Mouse (Mus musculus) brain, embryonic 14.5 days (tissue): ENCODE measurements around the gene Gkn2. TPM values are rescaled to one million over a fixed set of nuclear protein-coding genes. Genes with fewer than 3 reads are reported as not detected.

Experiments used
- DNase-seq: peaks from one replicate; pipeline ENCODE4 v3.0.0-alpha.2; 2011; ENCODE audit warnings: low read depth
- CTCF ChIP-seq: fragments of 200-500 bp; IDR thresholded peaks from 2 replicates; pipeline ENCODE4 v1.5.1; 2012; ENCODE audit warnings: inconsistent platforms, mild to moderate bottlenecking, moderate library complexity, borderline replicate concordance; ENCODE audit not compliant: insufficient read depth, insufficient read length; ENCODE audit errors: extremely low read depth
- POLR2A ChIP-seq: fragments of 200-500 bp; IDR thresholded peaks from 2 replicates; pipeline ENCODE4 v1.6.1; 2012; ENCODE audit warnings: mild to moderate bottlenecking, inconsistent platforms, borderline replicate concordance; ENCODE audit not compliant: poor library complexity, insufficient read depth, insufficient read length, severe bottlenecking; ENCODE audit errors: extremely low read depth
- polyA plus RNA-seq: library from polyadenylated mRNA; depleted of rRNA; stranded (reverse); fragments of >200 nt; gene quantifications from 2 replicates; pipeline ENCODE4 v1.2.3, GENCODE M21; 2012

The Gkn2 gene
- polyA plus RNA-seq, 1 experiment: not detected

GRCm38 (mm10) chr6:87369223-87369622, 3.9 kb upstream of the Gkn2 start:
- no peak for TF ChIP-seq POLR2A
- TF ChIP-seq CTCF: no peak

GRCm38 (mm10) chr6:87383926-87384691, 11.0 kb downstream of the Gkn2 start:
- DNase-seq: peak; percentile 58
- no peak for TF ChIP-seq POLR2A
- peak; percentile 58; the same call in 1 of the 2 replicates for TF ChIP-seq CTCF

More at GRCm38 (mm10) chr6:87369223-87369622, 3.9 kb upstream of the Gkn2 start:
- no peak for DNase-seq

GRCm38 (mm10) chr6:87384761-87385160, 11.6 kb downstream of the Gkn2 start:
- peak; percentile 11 for DNase-seq
- TF ChIP-seq POLR2A: no peak
- no peak for TF ChIP-seq CTCF

GRCm38 (mm10) chr6:87386203-87386602, 13.0 kb downstream of the Gkn2 start:
- DNase-seq: peak; percentile 81
- TF ChIP-seq POLR2A: no peak
- TF ChIP-seq CTCF: peak; percentile 86

GRCm38 (mm10) chr6:87386681-87387080, 13.5 kb downstream of the Gkn2 start:
- TF ChIP-seq CTCF (no peak), POLR2A (no peak)
- DNase-seq: no peak

GRCm38 (mm10) chr6:87388877-87389276, 15.7 kb downstream of the Gkn2 start, which contains the start of gene Gkn3:
Gene Gkn3, minus strand, starts transcription at chr6:87388935.
- no peak for DNase-seq
- TF ChIP-seq POLR2A (no peak), CTCF (no peak)

- TF ChIP-seq CTCF (no peak), POLR2A (no peak)
- peak; percentile 15 for DNase-seq
These were observed 16.4 kb downstream of the Gkn2 start for GRCm38 (mm10) chr6:87389455-87389989.

- no peak for DNase-seq
- no peak for TF ChIP-seq POLR2A
- TF ChIP-seq CTCF: no peak
These were observed 20.5 kb downstream of the Gkn2 start for GRCm38 (mm10) chr6:87393466-87394205.

- no peak for TF ChIP-seq POLR2A
- TF ChIP-seq CTCF: no peak
- DNase-seq: no peak
These were observed 21.6 kb downstream of the Gkn2 start for GRCm38 (mm10) chr6:87394783-87395182.

GRCm38 (mm10) chr6:87399137-87399536, 26.0 kb downstream of the Gkn2 start:
- DNase-seq: peak; percentile 87
- TF ChIP-seq CTCF (peak; percentile 99), POLR2A (no peak)

GRCm38 (mm10) chr6:87399886-87400566, 26.9 kb downstream of the Gkn2 start:
- TF ChIP-seq CTCF: no peak
- TF ChIP-seq POLR2A: no peak
- no peak for DNase-seq
